ENCODE assay signal across 9 mouse cellular contexts in the genomic region with DNA sequence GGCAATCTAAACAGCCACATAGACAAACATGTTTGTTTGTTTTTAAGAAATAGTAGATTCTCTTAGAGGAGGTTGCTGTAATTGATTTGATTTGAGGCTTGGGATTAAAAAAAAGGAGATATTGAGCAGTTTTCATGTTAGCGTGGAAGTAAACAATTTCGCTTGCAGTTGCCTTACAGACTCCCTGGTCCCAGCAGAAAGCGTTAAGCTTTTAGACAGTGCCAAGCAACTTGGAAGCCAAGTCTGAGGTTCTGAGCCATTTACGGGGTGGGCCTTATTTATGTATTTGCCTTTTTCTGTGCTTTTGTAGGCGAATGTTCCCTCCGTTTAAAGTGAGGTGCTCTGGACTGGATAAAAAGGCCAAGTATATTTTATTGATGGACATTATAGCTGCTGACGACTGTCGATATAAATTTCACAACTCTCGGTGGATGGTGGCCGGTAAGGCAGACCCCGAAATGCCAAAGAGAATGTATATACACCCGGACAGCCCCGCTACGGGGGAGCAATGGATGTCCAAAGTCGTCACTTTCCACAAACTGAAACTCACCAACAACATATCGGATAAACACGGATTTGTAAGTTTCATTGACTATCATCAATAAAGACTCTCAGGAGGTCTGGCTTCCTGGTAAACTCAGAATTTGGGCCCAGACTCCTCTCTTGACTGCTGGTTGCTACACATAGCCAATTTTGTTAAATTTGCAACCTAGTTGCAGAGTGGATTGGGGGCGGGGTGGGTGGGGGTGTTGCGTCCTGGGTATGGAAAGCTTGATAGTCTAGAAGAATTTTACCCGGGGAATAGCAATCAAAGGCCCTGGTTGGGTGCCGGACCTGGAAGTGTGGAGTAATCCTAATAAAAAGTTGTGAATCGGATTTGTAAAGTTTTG. TPM values are rescaled to one million over a fixed set of nuclear protein-coding genes. Genes with fewer than 3 reads are reported as not detected.
A peak's percentile ranks its signal among the peaks of the same experiment; 100 is the strongest.
DNase-seq lines count a peak whose midpoint lies in the region; ATAC-seq and TF ChIP-seq lines count a peak whose summit lies in the region.
"Had no signal": no experiment of that assay in that cellular context is flagged by ENCODE, and none has a peak within 500 bp of the region (broad histone marks: within the 10 kb centered on the region; RNA-seq: fewer than 3 reads in every experiment).

No protein-coding gene starts in this region.

- WGBS in heart, postnatal 0 days = 51% methylated on average over 22 of the region's 22 CpGs
- 5% methylated on average over 22 of the region's 22 CpGs for WGBS in embryonic facial prominence, embryonic 12.5 days
- 18% methylated on average over 22 of the region's 22 CpGs for WGBS in liver, embryonic 12.5 days (ENCODE audit: insufficient replicate concordance)

- ATAC-seq in heart, postnatal 0 days (ENCODE audit: insufficient read depth, low read depth) = no peak
- ATAC-seq in embryonic facial prominence, embryonic 12.5 days (ENCODE audit: insufficient number of reproducible peaks, insufficient read depth, low FRiP score, low TSS enrichment) = no peak
- no peak for ATAC-seq in liver, embryonic 12.5 days

- intact Hi-C loops in heart, postnatal 14 days (cut with DNase I) = loop anchor here (5.0 kb wide), 3 partner anchors 267 to 707 kb away; no protein-coding TSS in a partner anchor

- H3K9me3 ChIP-seq in heart, postnatal 0 days (replicated peaks; ENCODE audit: control insufficient read depth, low read length) = no peaks in the 10 kb centered on the region
- no peaks in the 10 kb centered on the region for H3K9me3 ChIP-seq in ES-Bruce4 (replicated peaks; ENCODE audit: control insufficient read depth, insufficient read depth, low read length, poor library complexity, severe bottlenecking)
- no peaks in the 10 kb centered on the region for H3K9me3 ChIP-seq in embryonic facial prominence, embryonic 12.5 days
- no peaks in the 10 kb centered on the region for H3K9me3 ChIP-seq in liver, embryonic 12.5 days (replicated peaks)

- no peak for TF ChIP-seq POLR2A in ES-Bruce4 (IDR thresholded peaks at IDR 0.05; ENCODE audit: insufficient read depth, low read length)

- no peak for DNase-seq in heart, postnatal 0 days (ENCODE audit: low spot score)
- no peak for DNase-seq in heart, postnatal 14 days
- no peak for DNase-seq in spleen, postnatal 4 days (ENCODE audit: low spot score in 2 of 2)
- no peak for DNase-seq in urinary bladder, postnatal 25 days (ENCODE audit: low spot score)
- DNase-seq in frontal cortex, postnatal 25 days (ENCODE audit: low spot score in 2 of 2) = no peak

- TF ChIP-seq CTCF in heart, postnatal 0 days (IDR thresholded peaks at IDR 0.05; ENCODE audit: low read depth) = no peak
- no peak for TF ChIP-seq CTCF in ES-Bruce4 (IDR thresholded peaks at IDR 0.05; ENCODE audit: low read depth, low read length)

- no peak overlapping the region for H3K27ac ChIP-seq in heart, postnatal 0 days (ENCODE audit: low read depth)
- H3K27ac ChIP-seq in ES-Bruce4 (ENCODE audit: insufficient read depth, low read length) = no peak overlapping the region
- peak overlapping the region; percentile 98 for H3K27ac ChIP-seq in embryonic facial prominence, embryonic 12.5 days
- no peak overlapping the region for H3K27ac ChIP-seq in liver, embryonic 12.5 days
- H3K27ac ChIP-seq: macrophage had no signal

- TF ChIP-seq EP300 in heart, postnatal 0 days (IDR thresholded peaks at IDR 0.05; ENCODE audit: low read depth) = no peak
- TF ChIP-seq EP300 in ES-Bruce4 (IDR thresholded peaks at IDR 0.05; ENCODE audit: insufficient read depth, low read depth, low read length) = no peak

- H3K4me3 ChIP-seq in heart, postnatal 0 days (ENCODE audit: low read depth, low read length) = peak overlapping the region; percentile 55
- peak overlapping the region; percentile 38; the same call in 1 of the 2 replicates for H3K4me3 ChIP-seq in ES-Bruce4 (ENCODE audit: low read depth, low read length)
- H3K4me3 ChIP-seq in embryonic facial prominence, embryonic 12.5 days = peak overlapping the region; percentile 57
- H3K4me3 ChIP-seq in liver, embryonic 12.5 days = peak overlapping the region; percentile 49

- H3K27me3 ChIP-seq in heart, postnatal 0 days (ENCODE audit: control insufficient read depth, insufficient read depth, low read length) = peaks cover 77% of the 10 kb centered on the region
- H3K27me3 ChIP-seq in ES-Bruce4 (ENCODE audit: control insufficient read depth, insufficient read depth, low read length, poor library complexity, severe bottlenecking) = no peaks in the 10 kb centered on the region; the same call in 1 of the 2 replicates
- peaks cover 38% of the 10 kb centered on the region for H3K27me3 ChIP-seq in embryonic facial prominence, embryonic 12.5 days
- peaks cover 98% of the 10 kb centered on the region for H3K27me3 ChIP-seq in liver, embryonic 12.5 days (replicated peaks)

- H3K9ac ChIP-seq in heart, postnatal 0 days (replicated peaks; ENCODE audit: low read depth, low read length) = peak overlapping the region; percentile 66
- peak overlapping the region; percentile 43 for H3K9ac ChIP-seq in ES-Bruce4 (ENCODE audit: low read depth, poor library complexity, severe bottlenecking)
- H3K9ac ChIP-seq in embryonic facial prominence, embryonic 12.5 days = peak overlapping the region; percentile 91
- H3K9ac ChIP-seq in liver, embryonic 12.5 days = peak overlapping the region; percentile 55; the same call in 1 of the 2 replicates

- H3K36me3 ChIP-seq in heart, postnatal 0 days (replicated peaks; ENCODE audit: control insufficient read depth, insufficient read depth, low read length) = peaks cover 9% of the 10 kb centered on the region
- peaks cover 46% of the 10 kb centered on the region for H3K36me3 ChIP-seq in ES-Bruce4 (ENCODE audit: control insufficient read depth, insufficient read depth, low read length, poor library complexity, severe bottlenecking)
- H3K36me3 ChIP-seq in embryonic facial prominence, embryonic 12.5 days = peaks cover 9% of the 10 kb centered on the region
- no peaks in the 10 kb centered on the region; the same call in 1 of the 2 replicates for H3K36me3 ChIP-seq in liver, embryonic 12.5 days

- H3K4me2 ChIP-seq in heart, postnatal 0 days (ENCODE audit: low read depth, low read length) = peak overlapping the region; percentile 69
- peak overlapping the region; percentile 65 for H3K4me2 ChIP-seq in embryonic facial prominence, embryonic 12.5 days (replicated peaks)
- peak overlapping the region; percentile 43 for H3K4me2 ChIP-seq in liver, embryonic 12.5 days

- H3K4me1 ChIP-seq in heart, postnatal 0 days (ENCODE audit: control insufficient read depth, insufficient read depth) = peaks cover 11% of the 10 kb centered on the region; the same call in 1 of the 2 replicates
- H3K4me1 ChIP-seq in ES-Bruce4 (ENCODE audit: control insufficient read depth, insufficient read depth, low read length) = peaks cover 2% of the 10 kb centered on the region
- H3K4me1 ChIP-seq in embryonic facial prominence, embryonic 12.5 days = peaks cover 13% of the 10 kb centered on the region; the same call in 1 of the 2 replicates
- peaks cover 9% of the 10 kb centered on the region; the same call in 1 of the 2 replicates for H3K4me1 ChIP-seq in liver, embryonic 12.5 days

RNA-seq across cellular contexts. Expression of gene Tbx3, which starts 3.5 kb away (rescaled TPM):
- total RNA-seq in heart, postnatal 0 days (2014; rRNA removed; ENCODE audit: low replicate concordance) = 3.2 and 6.7 TPM in 2 replicates
- polyA plus RNA-seq in heart, postnatal 0 days (2015; fragmentation: Nextera tagmentation; extraction: Ambion mirVana) = 5.4 and 5.7 TPM in 2 replicates
- total RNA-seq in heart, postnatal 14 days (2021) = 10 to 100 TPM; 15.1 to 17.8 TPM
- 29.8 and 30.1 TPM in 2 replicates for polyA plus RNA-seq in ES-Bruce4 (2011; ENCODE audit: insufficient read depth, insufficient read length, low read depth, missing spikeins)
- polyA plus RNA-seq in embryonic facial prominence, embryonic 12.5 days (2016; fragmentation: Nextera tagmentation; extraction: Ambion mirVana) = 59.5 and 65.3 TPM in 2 replicates
- 9.3 and 10.7 TPM in 2 replicates for polyA plus RNA-seq in liver, embryonic 12.5 days (2016; fragmentation: Nextera tagmentation; extraction: Ambion mirVana)
- polyA plus RNA-seq: macrophage had no signal
